13 mouse cellular contexts compared by ENCODE assay signal in the genomic region with DNA sequence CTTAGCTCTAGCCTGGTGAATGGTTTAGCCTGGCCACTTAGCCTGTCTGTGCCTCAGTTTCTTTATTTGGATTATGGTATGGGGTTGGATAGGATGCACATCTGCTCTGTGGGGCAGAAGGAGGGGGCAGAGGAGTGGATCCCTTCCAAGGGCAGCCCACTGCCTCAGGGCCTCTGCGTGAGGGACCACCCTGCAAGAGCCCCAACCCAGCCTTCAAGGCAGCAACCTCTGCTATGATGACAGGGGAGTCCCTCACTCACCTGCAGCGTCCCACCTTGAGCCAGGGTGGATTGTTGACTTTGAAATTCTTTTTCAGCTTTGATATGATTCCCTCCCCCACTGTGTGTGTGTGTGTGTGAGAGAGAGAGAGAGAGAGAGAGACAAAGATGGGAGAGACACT.
"Had no signal": no experiment of that assay in that cellular context is flagged by ENCODE, and none has a peak within 500 bp of the region (broad histone marks: within the 10 kb centered on the region; RNA-seq: fewer than 3 reads in every experiment).

No protein-coding gene starts in this region.

- H3K9ac ChIP-seq: limb, embryonic 13.5 days; liver, embryonic 14.5 days; neural tube, embryonic 15.5 days had no signal

- H3K4me3 ChIP-seq: limb, embryonic 13.5 days; neural tube, embryonic 15.5 days had no signal

- DNase-seq: kidney, adult 9 months; kidney, postnatal 36 days; layer of hippocampus, adult 9-11 months; layer of hippocampus, postnatal 36 days; lung, adult 18-20 months; midbrain, embryonic 14.5 days; right cerebral cortex, adult 18-20 months; right cerebral cortex, postnatal 25 days had no signal

- H3K4me2 ChIP-seq: neural tube, embryonic 15.5 days had no signal

- H3K27ac ChIP-seq: kidney, postnatal 0 days; limb, embryonic 13.5 days; liver, embryonic 14.5 days; neural tube, embryonic 15.5 days; stomach, postnatal 0 days had no signal

- H3K9me3 ChIP-seq: limb, embryonic 13.5 days; neural tube, embryonic 15.5 days had no signal

- H3K36me3 ChIP-seq: limb, embryonic 13.5 days; neural tube, embryonic 15.5 days had no signal
